Mouse (Mus musculus) hindbrain, embryonic 15.5 days (tissue): ENCODE measurements around the gene Speer4f1. TPM values are rescaled to one million over a fixed set of nuclear protein-coding genes. Genes with fewer than 3 reads are reported as not detected.
"Not testable (repeated sequence)": the region's sequence is repeated elsewhere in the genome, so short reads cannot be mapped to it uniquely, and the experiment has no call there.

Experiments
- ATAC-seq: fragments of 200-750 bp; cut with Nextera tagmentation; 2 replicates; pipeline ENCODE4 v1.8.0; 2017; ENCODE audit warnings: low read depth, moderate number of reproducible peaks, moderate TSS enrichment; ENCODE audit not compliant: low FRiP score
- H3K27ac ChIP-seq: fragments of 300-500 bp; sonication (generic); replicated peaks from 2 replicates; pipeline ENCODE4 v1.5.1; 2015; ENCODE audit warnings: mild to moderate bottlenecking, inconsistent platforms
- H3K27me3 ChIP-seq: fragments of 300-500 bp; sonication (generic); 2 replicates; pipeline ENCODE4 v1.6.1; 2015; ENCODE audit warnings: control low read depth, inconsistent platforms
- H3K36me3 ChIP-seq: fragments of 300-500 bp; sonication (generic); 2 replicates; pipeline ENCODE4 v1.6.1; 2015; ENCODE audit warnings: control low read depth, inconsistent platforms
- H3K4me1 ChIP-seq: fragments of 300-500 bp; sonication (generic); replicated peaks from 2 replicates; pipeline ENCODE4 v1.6.1; 2015; ENCODE audit warnings: control low read depth, inconsistent platforms
- H3K4me2 ChIP-seq: fragments of 300-500 bp; sonication (generic); 2 replicates; pipeline ENCODE4 v1.6.1; 2015; ENCODE audit warnings: moderate library complexity, mild to moderate bottlenecking, inconsistent platforms
- H3K4me3 ChIP-seq: fragments of 300-500 bp; sonication (generic); 2 replicates; pipeline ENCODE4 v1.5.1; 2015; ENCODE audit warnings: mild to moderate bottlenecking, inconsistent platforms
- H3K9ac ChIP-seq: fragments of 300-500 bp; sonication (generic); 2 replicates; pipeline ENCODE4 v1.6.1; 2015; ENCODE audit warnings: inconsistent platforms
- H3K9me3 ChIP-seq: fragments of 300-500 bp; sonication (generic); 2 replicates; pipeline ENCODE4 v1.6.1; 2016; ENCODE audit warnings: control low read depth, inconsistent platforms
- WGBS: fragments of 180-500 bp; shearing (Covaris S2); methylation state at CpG from one replicate; pipeline ENCODE4 v1.1.7; 2015; 5-methylcytosine and 5-hydroxymethylcytosine counted together
- polyA plus RNA-seq: library from polyadenylated mRNA; unstranded; fragments of >200 nt; fragmentation: Nextera tagmentation; extraction: Ambion mirVana; gene quantifications from 2 replicates; pipeline ENCODE4 v1.2.1, GENCODE M21; 2015

The Speer4f1 gene
- not detected in 2 replicates for polyA plus RNA-seq

DNA sequence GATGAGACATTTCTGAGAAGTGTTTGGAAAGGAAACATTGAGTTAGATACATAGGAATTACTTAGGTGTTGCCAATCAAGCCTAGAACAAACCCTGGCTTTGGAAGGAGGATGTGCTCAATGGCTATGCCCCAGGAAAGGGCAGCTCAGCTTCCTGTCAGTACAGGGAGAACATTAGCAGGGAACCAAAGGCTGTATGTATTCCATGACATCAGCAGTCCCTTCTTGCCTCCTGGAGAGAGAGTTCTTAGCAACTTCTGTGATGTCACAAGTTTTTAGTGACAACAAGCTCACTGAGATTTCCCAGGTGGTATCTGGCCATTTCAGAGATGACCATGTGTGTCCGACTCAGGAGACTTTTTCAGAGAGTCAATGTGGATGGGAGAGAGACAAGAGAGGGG, at the start of gene Speer4f1:
Gene Speer4f1 (plus strand): TSS at position 301 of the 400 bp plus-strand sequence.
- H3K27me3 ChIP-seq, H3K27ac ChIP-seq, H3K4me1 ChIP-seq, ATAC-seq, H3K4me2 ChIP-seq, H3K4me3 ChIP-seq, H3K9ac ChIP-seq, H3K36me3 ChIP-seq, H3K9me3 ChIP-seq: not testable (repeated sequence)
- 96% methylated on average over 1 of the region's 1 CpGs for WGBS

DNA sequence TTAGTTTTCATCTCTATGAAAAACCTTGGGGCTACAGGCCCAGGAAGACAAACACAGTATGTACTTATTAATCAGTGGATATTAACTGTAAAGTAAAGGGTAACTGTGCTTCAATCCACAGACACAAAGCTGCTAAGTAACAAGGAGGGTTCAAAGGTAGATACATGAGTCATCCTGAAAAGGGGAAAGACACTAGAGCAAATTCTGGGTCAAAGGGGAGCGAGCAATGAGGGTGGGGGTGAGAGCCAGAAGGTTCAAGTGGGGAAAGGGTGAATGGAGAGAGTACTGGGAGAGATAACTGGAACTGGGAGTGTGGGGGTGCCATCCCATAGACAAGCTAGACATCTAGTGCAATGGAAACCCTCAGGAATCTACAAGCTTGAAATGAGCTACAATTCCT, 49.0 kb upstream of the Speer4f1 start:
- Histone ChIP-seq H3K4me2 (no peak overlapping the region), H3K9ac (no peak overlapping the region), H3K4me1 (no peaks in the 10 kb centered on the region), H3K9me3 (no peaks in the 10 kb centered on the region), H3K27ac (no peak overlapping the region), H3K4me3 (no peak overlapping the region), H3K36me3 (no peaks in the 10 kb centered on the region), H3K27me3 (no peaks in the 10 kb centered on the region)
- no peak for ATAC-seq
- WGBS = 90% methylated on average over 1 of the region's 1 CpGs

DNA sequence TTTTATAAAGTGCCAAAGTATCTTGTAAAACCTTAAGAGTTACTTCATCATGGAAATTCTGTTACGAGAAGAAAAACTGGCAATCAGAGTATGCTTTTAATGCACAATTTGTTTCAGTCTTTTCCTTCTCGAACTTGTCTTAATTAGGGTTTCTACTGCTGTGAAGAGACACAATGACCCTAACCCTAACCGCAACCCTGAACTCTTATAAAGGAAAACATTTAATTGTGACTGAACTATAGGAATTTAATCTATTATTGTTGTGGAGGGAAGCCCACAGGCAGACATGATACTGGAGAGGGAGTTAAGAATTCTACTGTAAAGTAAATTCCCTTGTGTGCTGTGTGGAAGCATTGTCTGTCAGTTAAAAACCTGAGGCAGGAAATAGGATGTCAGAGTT, 41.2 kb upstream of the Speer4f1 start:
- Histone ChIP-seq H3K27me3 (no peaks in the 10 kb centered on the region), H3K4me1 (no peaks in the 10 kb centered on the region), H3K9ac (no peak overlapping the region), H3K27ac (no peak overlapping the region), H3K9me3 (no peaks in the 10 kb centered on the region), H3K4me3 (no peak overlapping the region), H3K36me3 (no peaks in the 10 kb centered on the region), H3K4me2 (no peak overlapping the region)
- WGBS = 68% methylated on average over 3 of the region's 3 CpGs
- ATAC-seq = no peak

DNA sequence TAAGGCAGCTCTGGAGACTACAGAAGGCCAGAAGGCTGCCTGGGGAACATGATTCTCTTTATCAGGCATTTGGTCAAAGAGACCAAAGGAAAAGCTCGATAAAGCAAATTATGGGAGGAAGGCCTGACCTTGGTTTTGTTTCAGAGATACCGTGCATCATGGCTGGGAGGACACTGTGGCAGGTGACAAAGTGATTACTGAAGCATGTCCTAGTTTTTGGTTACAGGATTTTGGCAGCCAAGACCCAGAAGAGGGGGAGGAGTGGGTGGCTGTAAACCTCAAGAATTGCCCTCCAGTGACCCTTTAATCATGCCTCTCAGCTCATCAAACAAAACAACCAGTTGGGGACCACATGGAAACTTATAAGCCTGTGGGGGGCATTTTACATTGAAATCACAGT, 39.7 kb upstream of the Speer4f1 start:
- H3K4me2 ChIP-seq = no peak overlapping the region
- no peak overlapping the region for H3K27ac ChIP-seq
- 9% methylated on average over 2 of the region's 2 CpGs for WGBS
- no peaks in the 10 kb centered on the region for H3K4me1 ChIP-seq
- no peaks in the 10 kb centered on the region for H3K9me3 ChIP-seq
- H3K4me3 ChIP-seq = no peak overlapping the region
- H3K27me3 ChIP-seq = no peaks in the 10 kb centered on the region
- no peak overlapping the region for H3K9ac ChIP-seq
- no peak for ATAC-seq
- H3K36me3 ChIP-seq = no peaks in the 10 kb centered on the region

DNA sequence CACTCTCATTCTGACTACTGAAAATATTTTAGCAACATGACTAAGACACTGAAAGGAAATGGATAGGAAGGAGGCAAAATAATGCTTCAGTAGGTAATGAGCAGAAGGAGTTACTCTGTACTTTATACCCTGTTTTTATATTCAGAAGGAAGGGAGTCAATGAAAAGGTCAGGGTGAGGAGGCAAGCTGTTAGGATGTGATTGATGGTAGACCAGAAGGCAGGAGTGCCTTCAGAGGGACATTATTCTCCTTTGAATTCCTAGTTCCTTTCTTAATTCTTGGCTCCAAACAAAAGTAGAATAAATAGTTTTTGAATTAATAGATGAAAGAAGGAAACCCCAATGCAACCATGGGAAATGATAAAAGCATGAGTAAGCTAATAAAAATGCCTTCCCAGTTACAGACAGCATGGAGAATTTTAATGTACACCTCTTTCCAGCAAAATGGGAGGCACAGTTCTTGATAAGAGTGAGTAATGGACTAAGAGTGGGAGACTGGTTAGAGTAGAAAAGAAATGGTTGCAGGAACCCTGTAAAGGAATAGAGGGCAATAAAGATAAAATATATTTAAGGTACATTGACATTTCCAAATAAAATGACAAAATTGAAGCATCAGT, 36.3 kb upstream of the Speer4f1 start:
- H3K9ac ChIP-seq = no peak overlapping the region
- no peaks in the 10 kb centered on the region for H3K36me3 ChIP-seq
- no peak overlapping the region for H3K27ac ChIP-seq
- ATAC-seq = no peak
- no peak overlapping the region for H3K4me3 ChIP-seq
- no peak overlapping the region for H3K4me2 ChIP-seq
- no peaks in the 10 kb centered on the region for H3K4me1 ChIP-seq
- H3K27me3 ChIP-seq = no peaks in the 10 kb centered on the region
- no peaks in the 10 kb centered on the region for H3K9me3 ChIP-seq

DNA sequence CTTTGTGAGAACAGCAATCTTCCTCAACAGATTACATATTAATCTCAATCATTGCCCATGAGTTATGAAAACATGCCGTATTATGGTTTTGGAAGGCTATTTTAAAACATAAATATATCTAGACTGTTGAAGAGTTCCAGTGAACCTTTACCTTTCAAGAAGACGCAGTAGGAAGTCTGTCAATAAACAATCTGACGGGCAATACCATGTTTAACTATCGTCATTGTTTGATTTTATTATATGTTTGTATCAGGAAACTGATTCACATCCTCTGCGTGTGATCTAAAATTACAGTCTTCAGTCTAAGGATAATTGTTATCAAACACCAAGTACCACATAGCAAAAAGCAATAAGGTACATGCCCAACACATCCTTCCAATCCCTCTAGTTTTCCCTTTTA, 21.8 kb upstream of the Speer4f1 start:
- ATAC-seq = no peak
- no peaks in the 10 kb centered on the region for H3K27me3 ChIP-seq
- H3K36me3 ChIP-seq = no peaks in the 10 kb centered on the region
- no peak overlapping the region for H3K4me2 ChIP-seq
- H3K4me1 ChIP-seq = no peaks in the 10 kb centered on the region
- 91% methylated on average over 5 of the region's 5 CpGs for WGBS
- no peak overlapping the region for H3K27ac ChIP-seq
- H3K9ac ChIP-seq = no peak overlapping the region
- H3K9me3 ChIP-seq = no peaks in the 10 kb centered on the region
- H3K4me3 ChIP-seq = no peak overlapping the region

DNA sequence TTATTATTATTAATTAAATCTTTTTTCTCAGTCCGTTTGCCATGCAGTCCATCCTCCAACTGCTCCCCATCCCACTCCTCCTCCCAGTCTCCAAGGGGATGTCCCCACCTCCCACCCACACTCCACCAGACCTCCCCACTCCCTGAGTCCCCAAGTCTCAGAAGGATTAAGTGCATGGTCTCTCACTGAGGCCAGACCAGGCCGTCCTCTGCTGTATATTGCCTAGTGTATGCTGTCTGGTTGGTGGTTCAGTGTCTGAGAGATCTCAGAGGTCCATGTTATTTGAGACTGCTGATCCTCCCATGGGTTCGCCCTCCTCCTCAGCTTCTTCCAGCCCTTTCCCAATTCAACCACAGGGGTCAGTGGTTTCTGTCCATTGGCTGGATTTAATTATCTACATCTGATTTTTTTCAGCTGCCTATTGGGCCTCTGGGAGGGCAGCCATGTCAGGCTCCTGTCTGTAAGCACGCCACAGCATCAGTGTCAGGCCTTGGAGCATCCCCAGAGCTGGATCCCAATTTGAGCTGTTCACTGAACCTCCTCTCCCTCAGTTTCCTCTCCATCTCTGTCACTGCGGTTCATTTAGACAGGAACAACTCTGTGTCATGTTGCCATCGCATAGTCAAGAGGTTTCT, 20.8 kb upstream of the Speer4f1 start:
- Histone ChIP-seq H3K4me1 (no peaks in the 10 kb centered on the region), H3K4me2 (no peak overlapping the region), H3K27ac (no peak overlapping the region), H3K27me3 (no peaks in the 10 kb centered on the region), H3K4me3 (no peak overlapping the region), H3K9me3 (no peaks in the 10 kb centered on the region), H3K9ac (no peak overlapping the region), H3K36me3 (no peaks in the 10 kb centered on the region)
- 82% methylated on average over 6 of the region's 6 CpGs for WGBS
- ATAC-seq = no peak

DNA sequence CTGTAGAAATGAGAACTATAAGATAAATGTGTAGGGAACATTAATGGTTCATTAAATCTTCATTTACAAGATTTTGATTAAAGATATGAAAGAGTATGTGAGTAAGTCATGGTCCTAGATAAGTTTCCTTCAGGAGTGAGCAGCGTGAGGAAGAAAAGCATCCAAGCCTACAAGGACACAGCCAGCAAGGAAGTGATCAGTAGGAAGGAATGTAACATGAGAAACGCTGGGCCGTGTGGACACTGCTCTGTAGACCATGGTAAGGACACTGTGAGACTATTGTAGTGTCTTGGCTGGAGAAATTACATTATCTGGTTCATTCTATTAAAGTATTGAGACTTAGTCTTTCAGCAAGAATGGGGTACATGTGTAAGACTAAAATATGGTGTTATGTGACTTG, 19.2 kb upstream of the Speer4f1 start:
- H3K4me2 ChIP-seq = no peak overlapping the region
- no peak overlapping the region for H3K4me3 ChIP-seq
- H3K4me1 ChIP-seq = no peaks in the 10 kb centered on the region
- no peak overlapping the region for H3K27ac ChIP-seq
- 71% methylated on average over 3 of the region's 3 CpGs for WGBS
- ATAC-seq = no peak
- H3K27me3 ChIP-seq = no peaks in the 10 kb centered on the region
- no peaks in the 10 kb centered on the region for H3K36me3 ChIP-seq
- no peak overlapping the region for H3K9ac ChIP-seq
- no peaks in the 10 kb centered on the region for H3K9me3 ChIP-seq

GRCm38 (mm10) chr5:17468120-17468519, 7.8 kb upstream of the Speer4f1 start:
- ATAC-seq, H3K9me3 ChIP-seq, H3K27ac ChIP-seq, H3K9ac ChIP-seq, H3K4me1 ChIP-seq, H3K4me2 ChIP-seq, H3K4me3 ChIP-seq, H3K36me3 ChIP-seq, H3K27me3 ChIP-seq: not testable (repeated sequence)
- 76% methylated on average over 4 of the region's 4 CpGs for WGBS

DNA sequence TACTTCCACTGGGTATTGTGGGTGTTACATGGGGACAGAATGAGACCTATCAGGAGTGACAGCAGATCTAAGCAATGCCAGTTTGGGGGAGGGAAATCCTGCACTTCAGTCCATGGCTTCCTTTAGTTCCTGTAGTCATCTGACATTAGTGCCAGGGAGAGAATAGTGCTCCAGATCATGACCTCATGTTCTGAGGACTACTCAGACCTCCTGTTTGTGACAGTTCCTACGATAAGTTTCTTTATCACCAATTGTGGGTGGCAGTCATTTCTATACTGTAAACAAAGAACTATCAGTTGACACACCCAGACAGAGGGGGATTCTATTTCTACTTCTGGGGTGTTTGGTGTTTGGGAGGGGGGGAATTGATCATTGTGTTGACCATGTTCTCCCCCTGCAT, 578 bp downstream of the Speer4f1 start:
- H3K9me3 ChIP-seq = no peaks in the 10 kb centered on the region
- H3K4me3 ChIP-seq = no peak overlapping the region
- ATAC-seq = no peak
- WGBS = 89% methylated on average over 1 of the region's 1 CpGs
- no peaks in the 10 kb centered on the region for H3K4me1 ChIP-seq
- no peak overlapping the region for H3K9ac ChIP-seq
- H3K36me3 ChIP-seq = no peaks in the 10 kb centered on the region
- H3K27ac ChIP-seq = no peak overlapping the region
- H3K27me3 ChIP-seq = no peaks in the 10 kb centered on the region
- no peak overlapping the region for H3K4me2 ChIP-seq

DNA sequence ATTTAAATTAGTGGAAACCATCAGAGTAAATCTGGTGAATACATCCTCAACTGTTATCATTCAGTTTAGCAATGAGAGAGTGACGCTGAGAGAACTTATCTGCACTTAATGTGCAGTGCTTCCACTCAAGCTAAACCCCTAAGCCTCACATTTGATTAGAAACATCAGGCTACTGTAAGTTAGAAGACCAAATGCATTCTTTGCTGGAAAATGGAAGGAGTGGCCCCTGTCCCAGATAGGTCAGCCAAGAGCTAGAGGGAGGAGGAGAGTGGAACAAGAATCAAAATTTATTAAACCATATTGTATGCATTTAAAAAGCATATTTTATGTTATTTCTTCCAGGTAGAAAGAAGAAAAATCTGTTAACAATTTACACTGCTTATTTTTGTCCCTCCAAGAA, 14.0 kb downstream of the Speer4f1 start:
- no peak overlapping the region for H3K27ac ChIP-seq
- no peak overlapping the region for H3K4me3 ChIP-seq
- H3K4me2 ChIP-seq = no peak overlapping the region
- 71% methylated on average over 1 of the region's 1 CpGs for WGBS
- H3K9ac ChIP-seq = no peak overlapping the region
- no peak for ATAC-seq
- no peaks in the 10 kb centered on the region for H3K27me3 ChIP-seq
- no peaks in the 10 kb centered on the region for H3K36me3 ChIP-seq
- H3K9me3 ChIP-seq = no peaks in the 10 kb centered on the region
- no peaks in the 10 kb centered on the region for H3K4me1 ChIP-seq

DNA sequence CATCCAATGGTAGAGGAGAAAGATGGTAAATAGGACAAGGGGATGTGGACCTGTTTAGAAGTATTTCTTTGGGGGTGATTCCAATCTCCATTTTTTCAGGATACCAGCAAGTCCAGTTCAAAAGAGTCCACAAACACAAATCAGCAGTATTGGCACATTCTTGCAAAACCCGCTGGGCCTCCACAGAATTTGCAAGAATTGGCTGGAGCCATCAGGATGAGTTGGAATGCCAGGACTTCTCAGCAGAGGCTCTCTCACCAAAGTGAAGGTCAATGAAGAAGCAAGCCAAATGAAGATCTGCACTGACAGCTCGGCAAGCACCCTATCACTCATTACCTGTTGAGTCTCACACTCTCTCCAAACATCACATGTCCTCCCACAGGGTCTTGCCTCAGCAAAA, 19.7 kb downstream of the Speer4f1 start:
- Histone ChIP-seq H3K4me3 (no peak overlapping the region), H3K27me3 (no peaks in the 10 kb centered on the region), H3K4me2 (no peak overlapping the region), H3K36me3 (no peaks in the 10 kb centered on the region), H3K9ac (no peak overlapping the region), H3K4me1 (no peaks in the 10 kb centered on the region), H3K27ac (no peak overlapping the region), H3K9me3 (no peaks in the 10 kb centered on the region)
- WGBS = 97% methylated on average over 2 of the region's 2 CpGs
- ATAC-seq = no peak

DNA sequence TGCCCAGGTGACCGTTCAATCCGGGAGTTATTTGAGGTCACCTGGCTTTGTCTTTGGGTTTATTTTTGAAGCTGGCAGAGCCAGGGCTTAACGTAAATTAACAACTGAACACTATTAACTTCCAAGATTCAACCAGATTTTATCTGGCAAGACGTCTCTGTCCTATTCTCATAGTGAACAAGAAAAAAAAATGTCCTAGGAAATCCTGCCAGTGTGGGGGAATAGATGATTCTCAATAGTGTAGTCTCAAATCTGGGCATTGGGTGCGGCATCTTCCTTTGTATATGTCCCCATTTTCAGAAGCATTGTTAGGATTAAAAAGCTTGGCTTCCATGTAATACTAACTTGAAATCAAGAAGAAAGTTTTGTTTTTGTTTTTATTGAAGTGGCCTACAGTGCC, 20.8 kb downstream of the Speer4f1 start:
- Histone ChIP-seq H3K27me3 (no peaks in the 10 kb centered on the region), H3K9ac (no peak overlapping the region), H3K4me3 (no peak overlapping the region), H3K9me3 (no peaks in the 10 kb centered on the region), H3K4me1 (no peaks in the 10 kb centered on the region), H3K27ac (no peak overlapping the region), H3K36me3 (no peaks in the 10 kb centered on the region), H3K4me2 (no peak overlapping the region)
- ATAC-seq = no peak
- 91% methylated on average over 5 of the region's 5 CpGs for WGBS
